Mouse (Mus musculus): Measurements from ENCODE around the gene Pabpn1l.

DNA sequence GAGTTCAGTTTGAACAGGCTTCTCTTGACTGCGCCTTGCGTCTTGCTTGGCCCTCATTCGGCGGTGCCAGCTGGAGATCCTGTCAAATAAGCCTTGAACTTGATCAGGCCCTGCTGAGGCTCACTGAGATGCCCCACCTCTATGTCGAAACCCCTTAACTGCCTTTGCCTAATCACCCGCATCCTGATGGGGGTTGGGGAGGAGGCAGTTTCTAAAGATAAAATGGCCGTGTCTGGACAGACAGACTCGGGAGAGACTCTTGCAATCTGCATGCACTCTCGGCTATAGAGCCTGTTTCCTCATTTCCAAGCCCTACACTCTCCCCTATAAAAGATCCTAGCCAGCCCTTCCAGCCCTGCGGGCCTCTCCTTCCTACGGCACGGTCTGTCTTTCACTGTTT, 29.3 kb downstream of the Pabpn1l start:
- no peak for TF ChIP-seq POLR2A (IDR thresholded peaks at IDR 0.05; ENCODE audit: insufficient read depth, low read depth, low read length)
- no peak for TF ChIP-seq EP300 (IDR thresholded peaks at IDR 0.05; ENCODE audit: insufficient read depth, low read depth, low read length)
- TF ChIP-seq CTCF (IDR thresholded peaks at IDR 0.05): no peak
